ENCODE assay signal across 24 mouse cellular contexts in genomic region chr5:100885216-100885615, GRCm38 (mm10). TPM values are rescaled to one million over a fixed set of nuclear protein-coding genes. Genes with fewer than 3 reads are reported as not detected.
DNase-seq lines count a peak whose midpoint lies in the region; ATAC-seq and TF ChIP-seq lines count a peak whose summit lies in the region.
"Had no signal": no experiment of that assay in that cellular context is flagged by ENCODE, and none has a peak within 500 bp of the region (broad histone marks: within the 10 kb centered on the region; RNA-seq: fewer than 3 reads in every experiment).

No protein-coding gene starts in this region.

- no peak overlapping the region for H3K9ac ChIP-seq in kidney, embryonic 16.5 days (replicated peaks; ENCODE audit: low read length)
- H3K9ac ChIP-seq: forebrain, embryonic 13.5 days; heart, embryonic 13.5 days; hindbrain, embryonic 12.5 days; hindbrain, embryonic 15.5 days had no signal

- H3K9me3 ChIP-seq in kidney, embryonic 16.5 days (ENCODE audit: low read length) = no peaks in the 10 kb centered on the region
- H3K9me3 ChIP-seq: forebrain, embryonic 10.5 days; forebrain, embryonic 13.5 days; heart, embryonic 10.5 days; heart, embryonic 13.5 days; hindbrain, embryonic 12.5 days; hindbrain, embryonic 15.5 days had no signal

- intact Hi-C loops in gastrocnemius, adult 2 months (cut with DNase I) = no loop called here

- no peaks in the 10 kb centered on the region for H3K27me3 ChIP-seq in kidney, embryonic 16.5 days (ENCODE audit: insufficient read depth, low read length)
- H3K27me3 ChIP-seq: forebrain, embryonic 13.5 days; heart, embryonic 13.5 days; hindbrain, embryonic 12.5 days; hindbrain, embryonic 15.5 days had no signal

- H3K27ac ChIP-seq in gastrocnemius, adult 2 months = no peak overlapping the region
- H3K27ac ChIP-seq in kidney, embryonic 16.5 days (ENCODE audit: low read length) = no peak overlapping the region
- H3K27ac ChIP-seq: forebrain, embryonic 10.5 days; forebrain, embryonic 13.5 days; heart, adult 2 months; heart, embryonic 10.5 days; heart, embryonic 13.5 days; hindbrain, embryonic 12.5 days; hindbrain, embryonic 15.5 days had no signal

- no peak overlapping the region for H3K4me2 ChIP-seq in kidney, embryonic 16.5 days (replicated peaks; ENCODE audit: low read depth, low read length)
- H3K4me2 ChIP-seq: forebrain, embryonic 13.5 days; heart, embryonic 13.5 days; hindbrain, embryonic 12.5 days; hindbrain, embryonic 15.5 days had no signal

- no peaks in the 10 kb centered on the region for H3K36me3 ChIP-seq in kidney, embryonic 16.5 days (ENCODE audit: insufficient read depth, low read length)
- H3K36me3 ChIP-seq: forebrain, embryonic 10.5 days; hindbrain, embryonic 12.5 days; hindbrain, embryonic 15.5 days had no signal

- ATAC-seq in kidney, embryonic 16.5 days (ENCODE audit: low FRiP score, low TSS enrichment) = no peak
- ATAC-seq: activated CD4-positive, CD25-positive, alpha-beta regulatory T cell, adult 4 months; forebrain, embryonic 13.5 days; forebrain, embryonic 16.5 days had no signal

- TF ChIP-seq CTCF in gastrocnemius, adult 2 months (IDR thresholded peaks at IDR 0.05) = no peak

- WGBS in kidney, embryonic 16.5 days = 85% methylated on average over 6 of the region's 6 CpGs

- no peaks in the 10 kb centered on the region for H3K4me1 ChIP-seq in kidney, embryonic 16.5 days (ENCODE audit: insufficient read depth, low read length)
- H3K4me1 ChIP-seq: forebrain, embryonic 10.5 days; heart, embryonic 10.5 days; hindbrain, embryonic 12.5 days; hindbrain, embryonic 15.5 days had no signal

- H3K4me3 ChIP-seq in gastrocnemius, adult 2 months = no peak overlapping the region
- no peak overlapping the region for H3K4me3 ChIP-seq in kidney, embryonic 16.5 days (ENCODE audit: low read length)
- H3K4me3 ChIP-seq: forebrain, embryonic 10.5 days; forebrain, embryonic 13.5 days; heart, adult 2 months; heart, embryonic 10.5 days; heart, embryonic 13.5 days; hindbrain, embryonic 12.5 days; hindbrain, embryonic 15.5 days had no signal

- peak; percentile 63 for DNase-seq in gastrocnemius, adult 2 months
- no peak for DNase-seq in gastrocnemius, postnatal 4 days (ENCODE audit: low spot score in 2 of 2)
- peak; percentile 40 to 43 for DNase-seq in kidney, postnatal 36 days
- peak; percentile 15 for DNase-seq in gastrocnemius, postnatal 25 days
- DNase-seq in layer of hippocampus, postnatal 10 days (ENCODE audit: low spot score in 2 of 2) = no peak
- no peak for DNase-seq in layer of hippocampus, postnatal 25 days (ENCODE audit: extremely low spot score in 1 of 2, low spot score in 1 of 2)
- DNase-seq: adrenal gland, adult 8-10 months; adrenal gland, postnatal 25 days; B cell, adult 2 months; cerebellum, adult 11-12 months; cerebellum, adult 9-10 months; cerebellum, postnatal 14 days; heart, adult 2 months; heart, postnatal 14 days had no signal

RNA-seq across cellular contexts. Expression of gene Gpat3, which starts 39.7 kb away (rescaled TPM):
- 1 to 10 TPM; 2.7 to 8.2 TPM for total RNA-seq in gastrocnemius, adult 2 months (2021)
- total RNA-seq in gastrocnemius, postnatal 4 days (2021) = 10 to 100 TPM in 1 of 2 experiments, 1 to 10 TPM in 1; 5.4 to 11.6 TPM
- polyA plus RNA-seq in kidney, embryonic 16.5 days (2015; fragmentation: Nextera tagmentation; extraction: Ambion mirVana) = 1.4 and 1.7 TPM in 2 replicates
- 1 to 10 TPM; 4.9 to 7.0 TPM for total RNA-seq in gastrocnemius, postnatal 25 days (2021)
- total RNA-seq in layer of hippocampus, postnatal 10 days (2021) = 1 to 10 TPM; 2.4 to 2.7 TPM
- total RNA-seq in layer of hippocampus, postnatal 25 days (2021) = 1 to 10 TPM; 1.3 to 2.0 TPM
- total RNA-seq: granulocyte monocyte progenitor cell, adult 5-6 weeks had no signal

Comparison
In these comparisons a context has a peak if more than half of its experiments do, and no peak if none do; other contexts are left out.
1. DNase-seq: peak in gastrocnemius, adult 2 months (single experiment), kidney, postnatal 36 days (2 of 2) and gastrocnemius, postnatal 25 days (single experiment); none in gastrocnemius, postnatal 4 days (0 of 2), layer of hippocampus, postnatal 10 days (0 of 2) and layer of hippocampus, postnatal 25 days (0 of 2).